ENCODE assay signal across 9 mouse cellular contexts in the genomic region with DNA sequence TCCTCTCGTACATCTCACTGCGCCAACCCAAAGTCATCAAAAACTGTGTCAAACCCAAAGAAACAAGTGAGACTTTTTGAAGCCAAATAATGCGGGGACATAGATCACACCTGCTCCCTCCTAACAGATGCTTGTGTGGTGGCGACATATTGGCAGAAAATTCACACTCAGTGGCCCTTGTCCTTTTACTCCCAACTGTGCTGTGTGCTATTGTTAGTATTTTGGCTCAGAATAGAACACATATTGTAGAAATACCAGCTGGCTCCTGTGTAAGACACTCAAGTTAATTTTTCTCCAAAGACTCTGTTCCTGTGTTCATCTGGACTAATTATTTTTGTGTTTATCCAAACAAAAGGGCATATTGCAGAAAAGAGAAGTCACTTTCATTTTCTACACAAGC.
A peak's percentile ranks its signal among the peaks of the same experiment; 100 is the strongest.
DNase-seq lines count a peak whose midpoint lies in the region.
"Had no signal": no experiment of that assay in that cellular context is flagged by ENCODE, and none has a peak within 500 bp of the region (broad histone marks: within the 10 kb centered on the region; RNA-seq: fewer than 3 reads in every experiment).

No protein-coding gene starts in this region.

- DNase-seq in frontal cortex, adult 2 months (ENCODE audit: extremely low spot score in 1 of 2, low spot score in 1 of 2) = peak; percentile 11 to 52
- no peak for DNase-seq in frontal cortex, postnatal 14 days (ENCODE audit: low spot score in 2 of 2)
- DNase-seq in brain, embryonic 18.5 days (ENCODE audit: low read depth, low spot score) = peak; percentile 34
- peak; percentile 64 to 72 for DNase-seq in cerebellum, postnatal 25 days
- DNase-seq in left cerebral cortex, adult 11 months (ENCODE audit: low spot score) = peak; percentile 18
- no peak for DNase-seq in yolk sac, embryonic 10.5 days (ENCODE audit: low spot score)
- DNase-seq in gastrocnemius, postnatal 4 days (ENCODE audit: low spot score in 2 of 2) = no peak
- DNase-seq in spleen, adult 12 weeks (ENCODE audit: low spot score) = no peak
- DNase-seq: kidney, adult 8-10 months had no signal

Comparison
In these comparisons a context has a peak if more than half of its experiments do, and no peak if none do; other contexts are left out.
1. DNase-seq: peak in frontal cortex, adult 2 months (2 of 2), brain, embryonic 18.5 days (single experiment), cerebellum, postnatal 25 days (2 of 2) and left cerebral cortex, adult 11 months (single experiment); none in frontal cortex, postnatal 14 days (0 of 2), yolk sac, embryonic 10.5 days (single experiment), gastrocnemius, postnatal 4 days (0 of 2) and spleen, adult 12 weeks (single experiment).